Mouse (Mus musculus) MEL (cell line): ENCODE measurements around the gene E130308A19Rik.
A peak's percentile ranks its signal among the peaks of the same experiment; 100 is the strongest.
"Not testable (repeated sequence)": the region's sequence is repeated elsewhere in the genome, so short reads cannot be mapped to it uniquely, and the experiment has no call there.

Experiments used
- CTCF ChIP-seq, 3 experiments: IDR thresholded peaks in 2 of 3; conservative IDR thresholded peaks in 1 of 3; 2 replicates each; pipeline ENCODE4 v1.5.1; 2011 to 2012; ENCODE audit warnings: low read length in 3 of 3, low read depth in 2 of 3, mild to moderate bottlenecking in 2 of 3, improper control_type of control experiment in 1 of 3, inconsistent platforms in 1 of 3, mixed read lengths in 1 of 3, moderate library complexity in 1 of 3; ENCODE audit not compliant: control insufficient read depth in 1 of 3, insufficient read depth in 1 of 3, poor library complexity in 1 of 3, severe bottlenecking in 1 of 3
- EP300 ChIP-seq, 2 experiments: IDR thresholded peaks; 2 replicates each; pipeline ENCODE4 v1.6.1; 2011; ENCODE audit warnings: improper control_type of control experiment in 2 of 2, low read length in 2 of 2, low read depth in 1 of 2, mild to moderate bottlenecking in 1 of 2
- GATA1 ChIP-seq: IDR thresholded peaks from 2 replicates; pipeline ENCODE4 v1.6.1; 2011; ENCODE audit warnings: low read depth, low read length, improper control_type of control experiment
- HCFC1 ChIP-seq: IDR thresholded peaks from 2 replicates; pipeline ENCODE4 v1.6.1; 2012; ENCODE audit warnings: low read depth, mild to moderate bottlenecking, inconsistent platforms, low read length, improper control_type of control experiment, moderate library complexity
- JUND ChIP-seq: IDR thresholded peaks from 2 replicates; pipeline ENCODE4 v1.6.1; 2011; ENCODE audit warnings: low read depth, mild to moderate bottlenecking, improper control_type of control experiment, low read length
- MAZ ChIP-seq: IDR thresholded peaks from 2 replicates; pipeline ENCODE4 v1.6.1; 2012; ENCODE audit warnings: low read depth, mild to moderate bottlenecking, inconsistent platforms, low read length, improper control_type of control experiment
- POLR2A ChIP-seq, 2 experiments: IDR thresholded peaks; 2 replicates each; pipeline ENCODE4 v1.6.1; 2011 to 2012; ENCODE audit warnings: low read length in 2 of 2, mild to moderate bottlenecking in 2 of 2, control low read depth in 1 of 2, improper control_type of control experiment in 1 of 2, low read depth in 1 of 2, moderate library complexity in 1 of 2; ENCODE audit not compliant: control insufficient read depth in 1 of 2, insufficient read depth in 1 of 2, poor library complexity in 1 of 2
- POLR2AphosphoS2 ChIP-seq: IDR thresholded peaks from 2 replicates; pipeline ENCODE4 v1.6.1; 2011; ENCODE audit warnings: low read length, improper control_type of control experiment
- SIN3A ChIP-seq: IDR thresholded peaks from 2 replicates; pipeline ENCODE4 v1.6.1; 2012; ENCODE audit warnings: low read length, improper control_type of control experiment, inconsistent platforms
- TAL1 ChIP-seq: IDR thresholded peaks from 2 replicates; pipeline ENCODE4 v1.6.1; 2012; ENCODE audit warnings: mild to moderate bottlenecking, inconsistent platforms, low read length, moderate library complexity, mixed read lengths
- USF1 ChIP-seq: IDR thresholded peaks from 2 replicates; pipeline ENCODE4 v1.6.1; 2014; ENCODE audit warnings: low read depth, mild to moderate bottlenecking, inconsistent platforms, low read length, improper control_type of control experiment, moderate library complexity
- ZC3H11A ChIP-seq: IDR thresholded peaks from 2 replicates; pipeline ENCODE4 v1.6.1; 2012; ENCODE audit warnings: low read depth, mild to moderate bottlenecking, inconsistent platforms, low read length, improper control_type of control experiment
- ZKSCAN1 ChIP-seq: IDR thresholded peaks from 2 replicates; pipeline ENCODE4 v1.6.1; 2012; ENCODE audit warnings: low read depth, mild to moderate bottlenecking, inconsistent platforms, low read length, improper control_type of control experiment, moderate library complexity
- ZNF384 ChIP-seq: IDR thresholded peaks from 2 replicates; pipeline ENCODE4 v1.6.1; 2012; ENCODE audit warnings: low read depth, mild to moderate bottlenecking, inconsistent platforms, low read length, improper control_type of control experiment

DNA sequence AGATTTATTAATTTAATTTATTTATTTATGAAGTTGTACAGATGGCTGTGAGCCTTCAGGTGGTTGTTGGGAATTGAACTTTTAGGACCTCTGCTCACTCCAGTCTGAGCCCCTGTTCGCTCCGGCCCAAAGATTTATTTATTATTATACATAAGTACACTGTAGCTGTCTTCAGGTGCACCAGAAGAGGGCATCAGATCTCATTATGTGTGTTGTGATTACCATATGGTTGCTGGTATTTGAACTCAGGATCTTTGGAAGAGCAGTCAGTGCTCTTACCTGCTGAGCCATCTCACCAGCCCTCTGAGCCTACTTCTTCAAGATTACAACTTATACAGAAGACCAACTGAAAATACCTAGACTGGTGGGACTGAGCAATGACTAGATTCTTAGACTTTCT, 167.6 kb downstream of the E130308A19Rik start:
- TF ChIP-seq POLR2AphosphoS2; USF1; ZNF384; EP300 (IDR thresholded peaks at IDR 0.05; ENCODE audit: low read depth in 1 of 2, low read length in 2 of 2); MAZ; POLR2A (IDR thresholded peaks at IDR 0.05; ENCODE audit: control insufficient read depth in 1 of 2, insufficient read depth in 1 of 2, low read depth in 1 of 2, low read length in 2 of 2, poor library complexity in 1 of 2); TAL1; GATA1; HCFC1; JUND; SIN3A; ZKSCAN1: not testable (repeated sequence)
- TF ChIP-seq ZC3H11A (0 out of 2 replicates have a peak, but pooled peaks have one; percentile 7), CTCF (IDR thresholded peaks at IDR 0.05 in 2 of 3, conservative IDR thresholded peaks at IDR 0.05 in 1 of 3; ENCODE audit: control insufficient read depth in 1 of 3, insufficient read depth in 1 of 3, low read depth in 2 of 3, low read length in 3 of 3, poor library complexity in 1 of 3, severe bottlenecking in 1 of 3) (peak in 1 of 3 experiments; percentile 29; a peak in 1 of 6 replicates)
